Mouse (Mus musculus) olfactory bulb, adult 2 months (tissue): ENCODE results near the gene Gm9970.

Experiments used
- CTCF ChIP-seq: fragments of 200-500 bp; IDR thresholded peaks from 2 replicates; pipeline ENCODE4 v1.5.1; 2012; ENCODE audit warnings: low read depth, mild to moderate bottlenecking, low read length, moderate library complexity; ENCODE audit not compliant: insufficient read depth
- POLR2A ChIP-seq: fragments of 200-500 bp; IDR thresholded peaks from 2 replicates; pipeline ENCODE4 v1.6.1; 2012; ENCODE audit warnings: mild to moderate bottlenecking, low read depth, low read length, moderate library complexity; ENCODE audit not compliant: insufficient read depth

GRCm38 (mm10) chr5:31240637-31241521, at the start of gene Gm9970, which contains the start of gene Nrbp1:
- TF ChIP-seq POLR2A (peak; percentile 95), CTCF (no peak)
